In the genomic region with DNA sequence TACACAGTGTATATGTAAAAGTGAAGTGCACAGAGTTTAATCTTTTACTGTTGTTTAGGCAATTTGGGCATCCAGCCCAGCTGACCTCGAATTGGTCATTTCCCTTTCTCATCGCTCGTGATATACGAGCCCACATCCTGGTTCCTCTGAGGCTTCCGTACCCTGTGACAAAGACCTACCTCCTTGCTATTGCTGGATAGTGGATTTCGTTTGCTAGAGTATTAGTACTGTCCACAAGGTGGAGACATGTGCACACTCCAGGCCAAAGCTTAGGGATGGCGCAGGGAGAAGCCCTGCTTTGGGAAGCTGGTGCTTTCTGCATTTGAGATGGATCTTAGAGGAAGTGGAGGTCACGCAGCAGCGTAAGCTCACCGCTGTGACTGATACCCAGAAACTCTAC, we compare ENCODE assay signal across 8 mouse cellular contexts.
DNase-seq lines count a peak whose midpoint lies in the region; ATAC-seq lines count a peak whose summit lies in the region.

No protein-coding gene starts in this region.

- peak; percentile 15 for DNase-seq in thymus, postnatal 25 days
- no peak for DNase-seq in thymus, postnatal 14 days
- DNase-seq in cerebellum, postnatal 14 days, result peak; percentile 55 to 62
- DNase-seq in kidney, postnatal 10 days, result peak; percentile 76
- peak; percentile 58 for DNase-seq in lung, postnatal 36 days
- DNase-seq in ovary, postnatal 10 days (ENCODE audit: low spot score), result no peak

- ATAC-seq in heart, embryonic 14.5 days (ENCODE audit: insufficient number of reproducible peaks, insufficient read depth, low FRiP score, low read depth), result 0 out of 2 replicates have a peak, but pooled peaks have one; percentile 24
- ATAC-seq in stomach, embryonic 15.5 days (ENCODE audit: insufficient read depth, low FRiP score, low read depth), result peak; percentile 49; the same call in 1 of the 2 replicates

- no peak overlapping the region for H3K4me2 ChIP-seq in heart, embryonic 14.5 days (ENCODE audit: low read length)
- H3K4me2 ChIP-seq in stomach, embryonic 15.5 days, result no peak overlapping the region

- no peak overlapping the region for H3K9ac ChIP-seq in heart, embryonic 14.5 days (ENCODE audit: low read length)
- H3K9ac ChIP-seq in stomach, embryonic 15.5 days, result no peak overlapping the region

- no peak overlapping the region for H3K4me3 ChIP-seq in heart, embryonic 14.5 days (ENCODE audit: control insufficient read depth in 1 of 2, insufficient read depth in 1 of 2, low read depth in 1 of 2, low read length in 2 of 2)
- H3K4me3 ChIP-seq in stomach, embryonic 15.5 days (replicated peaks), result no peak overlapping the region

- no peak overlapping the region for H3K27ac ChIP-seq in heart, embryonic 14.5 days (replicated peaks in 1 of 2; ENCODE audit: control insufficient read depth in 1 of 2, insufficient read depth in 1 of 2, low read depth in 2 of 2, low read length in 2 of 2)
- H3K27ac ChIP-seq in stomach, embryonic 15.5 days, result no peak overlapping the region

- peaks cover 2 to 8% of the 10 kb centered on the region in 2 experiments; a peak in 2 of 4 replicates for H3K4me1 ChIP-seq in heart, embryonic 14.5 days (ENCODE audit: control insufficient read depth in 2 of 2, insufficient read depth in 2 of 2, low read length in 2 of 2)
- no peaks in the 10 kb centered on the region; the same call in 1 of the 2 replicates for H3K4me1 ChIP-seq in stomach, embryonic 15.5 days

- H3K9me3 ChIP-seq in heart, embryonic 14.5 days (ENCODE audit: control insufficient read depth, low read length), result no peaks in the 10 kb centered on the region
- H3K9me3 ChIP-seq in stomach, embryonic 15.5 days, result no peaks in the 10 kb centered on the region

- no peaks in the 10 kb centered on the region for H3K27me3 ChIP-seq in heart, embryonic 14.5 days (ENCODE audit: control insufficient read depth, insufficient read depth, low read length)
- no peaks in the 10 kb centered on the region for H3K27me3 ChIP-seq in stomach, embryonic 15.5 days (replicated peaks)

- WGBS in heart, embryonic 14.5 days, result 31% methylated on average over 10 of the region's 10 CpGs
- WGBS in stomach, embryonic 15.5 days, result 35% methylated on average over 10 of the region's 10 CpGs

- H3K36me3 ChIP-seq in heart, embryonic 14.5 days (ENCODE audit: control insufficient read depth, insufficient read depth, low read length), result peaks cover 22% of the 10 kb centered on the region
- H3K36me3 ChIP-seq in stomach, embryonic 15.5 days, result peaks cover 17% of the 10 kb centered on the region

Comparison
In these comparisons a context has a peak if more than half of its experiments do, and no peak if none do; other contexts are left out.
1. DNase-seq: peak in thymus, postnatal 25 days (single experiment), cerebellum, postnatal 14 days (2 of 2), kidney, postnatal 10 days (single experiment) and lung, postnatal 36 days (single experiment); none in thymus, postnatal 14 days (single experiment) and ovary, postnatal 10 days (single experiment).